Mouse (Mus musculus): ENCODE measurements around the gene Hist1h3c.

DNA sequence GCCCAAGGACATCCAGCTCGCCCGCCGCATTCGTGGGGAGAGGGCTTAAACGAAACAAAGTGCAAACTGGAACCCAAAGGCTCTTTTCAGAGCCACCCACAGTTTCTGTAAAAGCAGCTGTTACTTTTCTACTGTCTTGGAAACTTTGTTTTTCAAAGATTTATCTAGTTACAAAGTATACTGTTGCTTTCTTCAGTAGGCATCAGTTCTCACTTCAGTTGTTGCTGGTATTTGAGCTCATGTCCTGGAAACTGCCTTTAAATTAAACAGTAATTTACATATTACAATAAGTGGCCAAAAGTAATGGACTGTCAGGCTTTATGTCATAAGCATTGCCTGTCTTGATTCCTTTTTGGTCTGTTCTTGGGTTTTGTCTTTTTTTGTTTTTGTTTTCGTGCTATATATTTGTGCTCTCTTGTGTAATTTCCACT lies 7.4 kb upstream of the Hist1h3c start:
- TF ChIP-seq FLI1 (IDR thresholded peaks at IDR 0.05; ENCODE audit: low read length) (no peak), GATA1 (IDR thresholded peaks at IDR 0.05; ENCODE audit: borderline replicate concordance, low read length) (no peak)
